Mouse (Mus musculus) hindbrain, postnatal 0 days (tissue): ENCODE data around the gene 4930595D18Rik. TPM values are rescaled to one million over a fixed set of nuclear protein-coding genes. Genes with fewer than 3 reads are reported as not detected.

Experiments used
- ATAC-seq: fragments of 200-750 bp; cut with Nextera tagmentation; 2 replicates; pipeline ENCODE4 v1.8.0; 2017; ENCODE audit warnings: mild to moderate bottlenecking, moderate TSS enrichment, moderate library complexity
- DNase-seq: peaks from one replicate; pipeline ENCODE4 v3.0.0-alpha.2; 2015; ENCODE audit warnings: low spot score
- H3K27ac ChIP-seq: fragments of 300-500 bp; sonication (generic); 2 replicates; pipeline ENCODE4 v1.5.1; 2014; ENCODE audit warnings: mild to moderate bottlenecking
- H3K27me3 ChIP-seq: fragments of 300-500 bp; sonication (generic); 2 replicates; pipeline ENCODE4 v1.6.1; 2014; ENCODE audit warnings: low read length, mixed read lengths; ENCODE audit not compliant: insufficient read depth
- H3K36me3 ChIP-seq: fragments of 300-500 bp; sonication (generic); 2 replicates; pipeline ENCODE4 v1.6.1; 2014; ENCODE audit warnings: low read length, mixed read lengths; ENCODE audit not compliant: insufficient read depth
- H3K4me1 ChIP-seq: fragments of 300-500 bp; sonication (generic); 2 replicates; pipeline ENCODE4 v1.6.1; 2014; ENCODE audit warnings: antibody characterized with exemption, low read length, mixed read lengths; ENCODE audit not compliant: insufficient read depth
- H3K4me2 ChIP-seq: fragments of 300-500 bp; sonication (generic); 2 replicates; pipeline ENCODE4 v1.6.1; 2014; ENCODE audit warnings: low read depth, mild to moderate bottlenecking, low read length, moderate library complexity, mixed read lengths
- H3K4me3 ChIP-seq: fragments of 300-500 bp; sonication (generic); 2 replicates; pipeline ENCODE4 v1.5.1; 2014; ENCODE audit warnings: low read length
- H3K9ac ChIP-seq: fragments of 300-500 bp; sonication (generic); replicated peaks from 2 replicates; pipeline ENCODE4 v1.6.1; 2014; ENCODE audit warnings: mild to moderate bottlenecking, low read length, moderate library complexity, mixed read lengths
- H3K9me3 ChIP-seq: fragments of 300-500 bp; sonication (generic); 2 replicates; pipeline ENCODE4 v1.6.1; 2016; ENCODE audit warnings: low read length, mixed read lengths
- CTCF ChIP-seq: IDR thresholded peaks from 2 replicates; pipeline ENCODE4 v1.5.1; 2016; ENCODE audit warnings: antibody characterized with exemption, control low read depth, low read depth
- WGBS: fragments of 180-500 bp; shearing (Covaris S2); extraction: QIAGEN DNeasy Blood & Tissue Kit; methylation state at CpG from one replicate; pipeline ENCODE4 v1.1.7; 2014; 5-methylcytosine and 5-hydroxymethylcytosine counted together
- polyA plus RNA-seq: library from polyadenylated mRNA; unstranded; fragments of >200 nt; fragmentation: Nextera tagmentation; extraction: Ambion mirVana; gene quantifications from 2 replicates; pipeline ENCODE4 v1.2.1, GENCODE M21; 2015
- total RNA-seq: library from RNA; depleted of rRNA; stranded (reverse); fragments of >200 nt; gene quantifications from 2 replicates; pipeline ENCODE4 v1.2.3, GENCODE M21; 2014

Gene 4930595D18Rik
- total and polyA plus RNA-seq, 2 experiments from 2014 or later = not detected

DNA sequence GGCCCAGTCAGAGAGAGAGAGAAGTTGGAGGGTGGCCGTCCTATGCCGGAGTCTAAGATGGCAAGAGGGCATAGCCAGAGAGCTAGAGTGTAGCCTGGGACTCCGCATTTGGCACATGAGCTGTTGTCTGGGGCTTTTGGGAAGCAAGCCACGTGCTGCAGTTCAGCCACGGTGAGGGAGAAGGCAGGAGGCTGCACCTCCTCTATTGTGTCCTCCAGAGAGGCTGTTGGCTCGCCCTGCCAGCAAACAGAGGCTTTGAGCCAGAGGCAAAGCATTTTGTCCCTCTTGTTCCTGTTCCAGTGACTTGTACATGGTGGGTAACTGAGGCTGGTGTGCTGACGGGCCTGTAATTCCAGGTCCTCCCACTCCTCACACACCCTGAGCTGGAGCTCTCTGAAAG, 50.1 kb downstream of the 4930595D18Rik start:
- Histone ChIP-seq H3K36me3 (no peaks in the 10 kb centered on the region), H3K27ac (peak overlapping the region; percentile 61; the same call in 1 of the 2 replicates), H3K4me1 (0 out of 2 replicates have a peak, but pooled peaks cover 13% of the 10 kb centered on the region), H3K4me2 (no peak overlapping the region), H3K27me3 (no peaks in the 10 kb centered on the region), H3K4me3 (no peak overlapping the region), H3K9me3 (no peaks in the 10 kb centered on the region), H3K9ac (no peak overlapping the region)
- DNase-seq (peak; percentile 37), ATAC-seq (peak; percentile 51; the same call in 1 of the 2 replicates)
- no peak for TF ChIP-seq CTCF
- WGBS = 39% methylated on average over 7 of the region's 7 CpGs

DNA sequence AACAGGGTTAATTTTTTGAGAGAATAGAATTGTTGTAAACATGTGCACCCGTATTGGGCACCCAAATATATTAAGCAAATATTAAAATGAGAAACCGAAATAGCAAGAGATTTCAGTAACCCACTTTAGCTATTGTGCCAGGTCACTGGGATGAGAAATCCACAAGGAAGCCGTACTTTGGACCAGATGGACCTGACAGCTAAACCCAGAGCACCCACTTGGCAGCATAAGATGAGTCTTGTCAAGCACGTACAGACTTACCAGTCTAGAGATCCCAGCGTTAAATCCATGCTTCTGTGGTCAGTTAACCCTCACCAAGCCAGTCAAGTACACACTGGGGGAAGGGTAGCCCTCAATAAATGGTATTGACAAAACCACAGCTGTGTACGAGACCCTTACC, 58.6 kb downstream of the 4930595D18Rik start:
- Histone ChIP-seq H3K27me3 (no peaks in the 10 kb centered on the region), H3K36me3 (no peaks in the 10 kb centered on the region), H3K27ac (no peak overlapping the region), H3K9ac (no peak overlapping the region), H3K4me3 (no peak overlapping the region), H3K4me2 (no peak overlapping the region), H3K4me1 (no peaks in the 10 kb centered on the region), H3K9me3 (no peaks in the 10 kb centered on the region)
- ATAC-seq (no peak), DNase-seq (no peak)
- TF ChIP-seq CTCF = no peak
- WGBS = 64% methylated on average over 6 of the region's 6 CpGs

DNA sequence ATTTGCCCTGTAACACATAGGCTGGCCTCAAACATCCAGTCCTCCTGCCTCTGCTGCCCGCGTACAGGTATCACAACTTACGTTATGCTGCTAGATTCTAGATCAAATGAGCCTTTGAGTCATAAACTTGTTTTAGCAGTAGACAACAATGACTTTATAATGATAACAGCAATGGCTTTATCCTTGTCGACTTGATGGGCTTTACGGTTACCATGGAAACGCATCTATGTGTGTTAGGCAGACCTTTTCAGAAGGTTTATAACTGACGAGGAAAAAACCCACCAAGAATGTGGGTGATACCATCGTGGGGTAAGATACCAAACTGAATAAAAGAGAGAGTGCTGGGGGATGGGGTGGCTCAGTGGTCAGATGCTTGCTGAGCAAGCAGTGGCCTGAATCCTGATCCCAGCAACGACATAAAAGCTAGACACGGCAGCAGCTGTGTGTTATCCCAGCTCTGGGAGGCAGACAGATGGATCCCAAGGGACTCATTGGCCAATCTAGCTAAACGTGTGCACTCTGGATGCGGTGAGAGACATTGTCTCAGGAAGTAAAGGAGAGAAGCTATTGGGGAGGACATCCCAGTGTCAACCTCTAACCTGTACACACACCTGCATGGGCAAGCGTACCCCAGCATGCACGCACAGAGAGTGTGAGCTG, 59.6 kb downstream of the 4930595D18Rik start:
- no peak for ATAC-seq
- Histone ChIP-seq H3K4me1 (no peaks in the 10 kb centered on the region), H3K27me3 (no peaks in the 10 kb centered on the region), H3K36me3 (no peaks in the 10 kb centered on the region), H3K4me3 (no peak overlapping the region), H3K9ac (no peak overlapping the region), H3K27ac (no peak overlapping the region), H3K4me2 (no peak overlapping the region), H3K9me3 (no peaks in the 10 kb centered on the region)
- TF ChIP-seq CTCF = no peak
- WGBS = 60% methylated on average over 14 of the region's 14 CpGs
- peak; percentile 56 for DNase-seq

DNA sequence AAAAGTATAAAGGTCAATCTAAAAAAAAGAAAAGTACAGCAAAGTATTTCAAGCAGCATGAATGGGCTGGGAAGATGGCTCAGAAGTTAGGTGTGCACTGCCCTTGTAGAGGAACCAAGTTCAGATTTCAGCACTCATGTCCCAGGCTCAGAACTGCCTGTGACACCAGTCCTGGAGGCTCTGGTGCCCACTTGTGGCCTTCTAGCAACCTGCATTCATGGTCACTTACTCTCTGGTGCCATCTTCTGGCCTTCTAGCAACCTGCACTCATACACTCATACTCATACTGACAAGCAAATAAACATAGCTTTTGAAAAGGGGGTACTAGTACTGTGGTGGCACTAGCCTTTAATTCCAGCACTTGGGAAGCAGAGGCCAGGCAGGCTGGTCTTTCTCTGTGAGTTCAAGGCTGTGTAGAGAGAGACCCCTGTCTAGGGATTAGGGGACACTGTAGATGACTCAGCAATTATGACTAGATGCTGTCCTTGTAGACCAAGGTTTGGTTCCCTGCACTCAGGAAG, 61.9 kb downstream of the 4930595D18Rik start:
- H3K4me2 ChIP-seq = no peak overlapping the region
- no peak for ATAC-seq
- TF ChIP-seq CTCF = peak; percentile 62
- no peak for DNase-seq
- no peaks in the 10 kb centered on the region for H3K27me3 ChIP-seq
- no peak overlapping the region for H3K4me3 ChIP-seq
- no peaks in the 10 kb centered on the region for H3K4me1 ChIP-seq
- H3K36me3 ChIP-seq = no peaks in the 10 kb centered on the region
- H3K27ac ChIP-seq = no peak overlapping the region
- no peaks in the 10 kb centered on the region for H3K9me3 ChIP-seq
- no peak overlapping the region for H3K9ac ChIP-seq

DNA sequence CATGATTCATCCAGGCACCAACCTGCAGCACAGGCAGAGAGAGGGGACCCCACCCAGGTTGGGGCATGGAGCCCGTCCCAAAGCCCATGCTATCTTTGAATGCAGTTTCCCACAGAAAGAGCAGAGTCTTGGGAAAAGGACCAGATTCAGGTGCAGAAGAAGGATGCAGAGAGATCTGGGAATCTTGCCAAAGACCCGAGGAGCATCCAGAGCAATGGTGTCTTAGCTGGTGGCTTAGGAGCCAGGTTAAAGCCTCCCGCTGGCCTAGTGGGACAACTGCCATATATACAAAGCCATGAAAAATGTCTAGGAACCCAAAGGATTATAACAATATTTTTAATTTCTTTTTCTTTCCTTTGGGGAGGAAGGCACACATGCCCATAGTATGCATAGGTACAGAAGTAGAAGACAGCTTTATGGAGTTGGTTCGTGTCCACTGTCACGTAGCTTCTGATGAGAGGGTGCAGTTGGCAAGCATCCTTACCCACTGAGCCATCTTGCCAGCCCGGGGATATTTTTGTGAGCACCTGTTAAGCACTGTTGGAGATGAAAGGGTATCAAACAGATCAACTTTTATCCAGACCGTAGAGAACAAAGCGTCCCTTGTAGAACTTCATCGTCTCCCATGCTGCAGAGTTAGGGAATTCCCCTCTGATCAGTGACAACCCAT, 63.2 kb downstream of the 4930595D18Rik start:
- DNase-seq (no peak), ATAC-seq (no peak)
- H3K9ac ChIP-seq = no peak overlapping the region
- TF ChIP-seq CTCF = no peak
- H3K36me3 ChIP-seq = peaks cover 3% of the 10 kb centered on the region; the same call in 1 of the 2 replicates
- no peaks in the 10 kb centered on the region for H3K27me3 ChIP-seq
- H3K9me3 ChIP-seq = no peaks in the 10 kb centered on the region
- 81% methylated on average over 9 of the region's 9 CpGs for WGBS
- H3K4me1 ChIP-seq = no peaks in the 10 kb centered on the region
- H3K4me2 ChIP-seq = no peak overlapping the region
- no peak overlapping the region for H3K4me3 ChIP-seq
- no peak overlapping the region for H3K27ac ChIP-seq

DNA sequence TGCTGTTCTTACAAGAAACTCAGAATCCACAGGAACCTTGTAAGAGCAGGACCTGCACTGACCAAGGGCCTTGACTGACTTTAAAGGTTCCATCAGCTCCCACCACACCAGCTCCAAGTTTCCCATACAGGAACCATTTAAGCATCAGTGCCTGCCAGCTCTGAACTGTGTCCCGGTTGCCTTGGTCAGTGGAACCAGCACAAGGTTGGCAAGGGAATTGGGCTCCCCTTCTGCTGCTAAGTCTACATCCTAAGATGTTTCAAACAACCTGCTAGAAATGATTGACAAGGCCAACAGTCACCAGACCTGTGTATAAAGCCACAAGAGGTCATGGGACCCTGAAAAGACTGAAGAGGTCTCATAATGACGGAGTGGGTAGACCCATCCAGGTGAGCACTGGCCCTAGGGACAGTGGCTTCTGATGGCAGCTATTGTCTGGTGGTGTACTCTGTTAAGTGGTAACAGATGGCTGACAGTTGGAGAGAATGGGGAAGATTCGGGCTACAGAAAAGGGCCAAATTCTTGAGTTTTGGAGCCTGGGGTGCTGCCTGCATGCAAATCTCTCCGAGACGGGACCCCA, 64.7 kb downstream of the 4930595D18Rik start:
- Histone ChIP-seq H3K4me1 (no peaks in the 10 kb centered on the region), H3K27me3 (no peaks in the 10 kb centered on the region), H3K36me3 (peaks cover 3% of the 10 kb centered on the region; the same call in 1 of the 2 replicates), H3K9me3 (no peaks in the 10 kb centered on the region), H3K4me3 (no peak overlapping the region), H3K9ac (no peak overlapping the region), H3K27ac (no peak overlapping the region), H3K4me2 (no peak overlapping the region)
- 86% methylated on average over 5 of the region's 5 CpGs for WGBS
- no peak for ATAC-seq
- TF ChIP-seq CTCF = no peak
- DNase-seq = no peak

DNA sequence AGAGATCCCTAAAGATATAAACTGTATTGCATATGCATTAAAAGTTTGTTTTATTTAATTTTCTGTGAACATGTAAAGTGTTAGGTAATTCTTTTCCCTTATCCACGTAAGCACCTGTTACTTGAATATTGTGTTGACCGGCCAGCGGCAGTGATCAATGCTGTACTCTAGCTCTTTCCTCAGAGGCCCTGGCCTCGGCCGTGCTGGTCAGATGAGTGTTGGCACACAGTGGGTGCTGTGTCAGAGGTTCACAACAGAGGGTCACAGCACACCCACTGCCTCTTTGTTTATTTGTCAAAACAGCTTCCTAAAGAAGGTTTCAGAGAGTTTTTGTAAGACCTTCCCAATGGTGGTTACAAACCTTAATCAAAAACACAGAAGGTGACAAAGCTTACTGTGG, 69.7 kb downstream of the 4930595D18Rik start:
- no peaks in the 10 kb centered on the region for H3K27me3 ChIP-seq
- H3K4me2 ChIP-seq = no peak overlapping the region
- ATAC-seq (no peak), DNase-seq (no peak)
- no peak overlapping the region for H3K9ac ChIP-seq
- H3K27ac ChIP-seq = no peak overlapping the region
- no peak for TF ChIP-seq CTCF
- peaks cover 27% of the 10 kb centered on the region for H3K36me3 ChIP-seq
- whole genome bisulfite sequencing = 82% methylated on average over 5 of the region's 5 CpGs
- H3K9me3 ChIP-seq = no peaks in the 10 kb centered on the region
- H3K4me3 ChIP-seq = no peak overlapping the region
- no peaks in the 10 kb centered on the region for H3K4me1 ChIP-seq
